Mouse (Mus musculus) cerebellum, adult (tissue): ENCODE measurements around the gene Tec.

Experiments
- ATAC-seq: cut with Nextera tagmentation; 2 replicates; pipeline ENCODE4 v1.9.2; 2017; ENCODE audit warnings: mild to moderate bottlenecking, moderate library complexity, mixed read lengths; ENCODE audit not compliant: insufficient number of reproducible peaks, low FRiP score, low TSS enrichment

The Tec gene

GRCm38 (mm10) chr5:72793309-72793850 is 74.9 kb downstream of the Tec start:
- no peak for ATAC-seq

DNA sequence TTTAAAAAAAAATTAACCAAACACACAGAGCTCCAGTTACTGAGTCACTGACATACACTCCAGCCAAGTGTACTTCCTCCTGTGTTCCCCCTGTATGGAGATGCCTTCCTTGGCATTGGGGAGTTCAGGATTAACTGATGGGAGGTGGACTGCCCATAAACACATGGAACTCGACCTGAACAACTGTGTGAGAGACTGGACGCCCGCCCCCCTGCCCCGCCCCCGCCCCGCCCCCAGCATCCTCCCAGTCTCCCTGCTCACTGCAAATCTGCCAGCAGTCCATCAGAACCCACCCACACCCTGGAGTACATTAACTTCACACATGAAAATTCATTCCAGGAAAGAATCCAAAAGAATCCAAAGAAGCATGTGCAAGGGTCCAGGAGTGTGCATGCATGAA is 76.5 kb downstream of the Tec start:
- no peak for ATAC-seq

DNA sequence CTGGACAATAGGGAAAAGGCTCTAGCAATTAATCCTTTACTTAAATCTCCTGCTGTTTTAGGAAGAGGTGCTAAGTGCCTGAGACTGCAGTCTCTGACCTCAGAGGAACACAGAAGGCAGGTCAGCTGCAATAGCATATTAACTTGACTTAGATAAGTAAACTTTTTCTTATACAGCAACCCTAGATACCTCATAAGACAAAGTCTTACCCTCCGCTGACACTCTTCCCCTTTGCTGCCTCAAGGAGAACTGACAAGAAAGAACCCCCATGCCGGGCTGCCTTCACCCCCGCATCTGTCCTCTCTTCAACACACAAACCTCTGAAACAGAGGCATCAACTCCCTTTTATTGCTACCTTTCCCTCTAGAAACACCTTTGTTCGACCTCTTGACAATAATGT is 76.9 kb downstream of the Tec start:
- no peak for ATAC-seq

GRCm38 (mm10) chr5:72785451-72785850 is 82.8 kb downstream of the Tec start:
- ATAC-seq, result no peak

DNA sequence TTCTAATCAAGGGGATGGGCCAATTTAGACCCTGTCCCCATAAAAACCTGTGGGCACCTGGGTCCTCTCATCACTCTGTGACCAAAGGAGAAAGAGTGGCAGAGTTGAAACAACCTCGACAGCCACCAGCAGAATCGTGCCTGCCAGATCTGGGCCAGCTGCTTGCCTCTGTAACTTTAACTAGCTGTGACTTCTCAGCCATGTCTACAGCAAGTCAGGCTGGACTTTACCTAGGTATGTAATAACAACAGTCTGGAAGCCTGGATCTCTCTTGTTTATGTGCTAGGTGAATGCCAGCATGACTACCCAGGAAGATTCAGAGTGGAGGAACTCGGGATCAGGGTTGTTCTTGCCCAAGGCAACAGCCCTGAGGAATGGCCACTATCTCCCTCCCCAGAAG is 83.6 kb downstream of the Tec start:
- ATAC-seq, result no peak

DNA sequence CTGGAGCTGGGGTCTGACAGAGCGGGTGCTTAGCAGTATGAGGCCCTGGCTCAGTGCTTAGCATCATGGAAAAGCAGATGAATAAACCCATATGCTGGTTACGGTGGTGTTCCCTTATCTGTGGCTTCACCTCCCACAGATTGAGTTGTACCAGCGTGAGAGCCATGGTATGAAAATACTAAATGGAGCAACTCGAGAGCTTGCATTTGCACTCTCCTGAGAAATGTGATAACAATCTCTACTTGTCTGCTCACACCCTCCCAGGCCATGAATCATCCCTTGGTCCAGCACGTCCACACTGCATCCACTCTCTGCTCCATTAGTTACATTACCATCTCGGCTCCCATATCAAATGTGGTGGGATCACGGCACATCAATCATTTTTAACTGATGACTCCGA is 84.3 kb downstream of the Tec start:
- ATAC-seq, result no peak

DNA sequence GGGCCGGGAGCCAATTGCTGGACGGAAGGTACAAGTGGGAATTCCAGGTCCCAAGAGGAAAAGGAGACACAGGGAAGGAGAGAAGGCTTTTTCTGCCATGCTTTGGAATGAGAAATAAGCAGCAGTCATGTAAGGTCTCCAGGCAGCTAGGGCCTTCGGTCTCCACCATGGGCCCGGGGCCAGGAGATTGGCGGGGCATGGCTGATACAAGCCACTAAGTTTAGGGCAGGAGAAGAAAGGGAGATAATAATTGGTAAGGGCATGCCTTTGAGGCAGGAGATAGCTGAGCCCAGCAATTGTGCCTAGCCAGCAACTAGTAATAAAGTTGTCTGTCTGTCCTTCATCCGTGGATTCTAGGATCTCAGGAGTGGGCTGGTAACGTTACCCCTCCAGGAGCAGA is 85.2 kb downstream of the Tec start:
- no peak for ATAC-seq

DNA sequence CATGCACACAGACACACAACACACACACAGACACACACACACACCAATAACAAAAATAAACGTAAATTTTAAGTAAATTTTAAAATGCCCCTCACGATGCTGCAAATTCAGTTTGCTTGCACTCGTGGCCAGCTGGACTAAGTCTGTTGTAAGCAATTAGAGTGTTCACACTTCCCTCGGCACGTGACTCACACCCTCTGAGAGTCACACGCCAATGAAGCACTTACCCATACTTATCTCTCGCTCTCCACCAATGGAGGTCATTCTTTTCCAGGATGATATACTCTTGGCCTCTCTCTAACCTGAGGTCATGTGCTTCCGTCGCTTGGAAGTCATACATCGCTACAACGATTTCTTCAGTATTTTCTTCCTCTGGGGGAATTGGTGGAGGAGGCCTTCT is 86.5 kb downstream of the Tec start:
- no peak for ATAC-seq

DNA sequence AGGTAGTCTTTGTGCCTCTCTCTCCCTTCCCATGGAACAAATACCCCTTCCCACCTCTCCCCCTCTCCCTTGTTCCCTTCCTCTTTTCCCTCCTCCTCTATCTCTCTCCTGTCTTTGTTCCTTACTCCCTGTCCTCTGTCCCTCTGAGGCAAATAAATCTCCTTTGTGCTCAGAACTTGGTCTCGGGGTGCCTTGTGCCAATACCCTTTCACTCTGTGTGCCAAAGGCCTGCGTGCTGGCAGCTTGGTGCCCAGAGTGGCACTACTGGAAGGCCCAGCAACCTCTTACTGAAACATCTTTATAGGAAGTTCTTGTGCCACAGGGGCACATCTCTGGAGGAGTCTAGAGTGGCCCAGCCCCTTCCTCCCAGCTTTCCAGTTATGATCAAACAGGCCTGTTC is 91.7 kb downstream of the Tec start:
- no peak for ATAC-seq

DNA sequence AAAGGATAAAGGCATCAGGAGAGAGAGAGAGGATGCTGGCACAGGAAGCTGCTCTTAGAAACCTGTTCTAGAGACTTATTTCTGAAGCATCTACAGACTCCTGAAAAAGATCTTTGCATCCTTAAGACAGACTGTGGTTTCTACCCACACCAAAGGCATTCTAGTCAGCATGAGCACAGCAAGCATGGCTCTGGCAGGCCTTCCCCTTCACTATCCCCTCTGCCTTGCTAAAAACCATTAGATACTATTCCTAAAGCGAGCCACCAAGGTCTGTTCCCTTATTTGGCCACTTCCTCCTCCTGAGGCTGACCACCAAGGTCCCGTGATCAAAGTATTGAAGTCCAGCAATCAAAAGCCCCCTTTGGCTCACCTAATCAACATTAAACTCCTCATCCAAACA is 92.2 kb downstream of the Tec start:
- no peak for ATAC-seq

DNA sequence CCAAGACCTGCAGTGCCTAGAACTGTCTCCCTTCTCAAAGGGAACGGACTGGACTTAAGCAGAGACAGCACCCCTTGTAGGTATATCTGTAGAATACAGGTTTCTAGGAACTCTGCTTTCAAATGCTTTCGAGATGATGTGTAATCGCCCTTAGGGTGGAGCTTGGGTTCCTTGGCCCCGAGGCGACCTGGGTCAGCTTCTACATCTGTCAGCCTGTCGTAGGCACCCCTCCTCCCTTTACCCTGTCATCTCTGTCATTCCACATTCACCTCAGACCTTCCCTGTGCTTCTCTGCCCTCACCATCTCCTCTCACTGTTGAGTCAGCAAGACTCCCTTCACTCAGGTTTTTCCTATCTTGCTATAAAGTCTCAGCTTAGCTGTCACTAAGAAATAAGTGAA is 98.4 kb downstream of the Tec start:
- ATAC-seq, result no peak

GRCm38 (mm10) chr5:72763546-72763945 is 104.7 kb downstream of the Tec start:
- ATAC-seq, result no peak

GRCm38 (mm10) chr5:72763025-72763424 is 105.3 kb downstream of the Tec start:
- no peak for ATAC-seq

GRCm38 (mm10) chr5:72761758-72762157 is 106.5 kb downstream of the Tec start:
- no peak for ATAC-seq

DNA sequence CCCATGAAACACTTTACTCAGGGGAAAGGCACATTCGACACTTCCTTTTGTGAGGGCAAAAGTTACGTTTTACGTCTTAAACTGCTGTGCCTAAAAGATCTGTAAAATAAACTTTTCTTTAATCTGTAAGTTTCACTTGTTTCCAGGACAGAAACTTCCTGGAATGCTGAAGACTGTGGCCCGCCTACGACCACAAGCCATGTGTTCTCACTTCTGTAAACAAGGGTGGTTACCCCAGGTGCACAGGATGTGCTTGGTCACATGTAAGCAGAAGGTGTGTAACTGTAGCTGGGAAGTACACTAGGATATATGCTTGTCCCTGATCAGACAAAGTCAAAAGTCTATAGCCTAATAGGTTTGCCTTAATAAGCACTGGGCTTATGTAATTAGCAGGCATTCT is 107.0 kb downstream of the Tec start:
- no peak for ATAC-seq

DNA sequence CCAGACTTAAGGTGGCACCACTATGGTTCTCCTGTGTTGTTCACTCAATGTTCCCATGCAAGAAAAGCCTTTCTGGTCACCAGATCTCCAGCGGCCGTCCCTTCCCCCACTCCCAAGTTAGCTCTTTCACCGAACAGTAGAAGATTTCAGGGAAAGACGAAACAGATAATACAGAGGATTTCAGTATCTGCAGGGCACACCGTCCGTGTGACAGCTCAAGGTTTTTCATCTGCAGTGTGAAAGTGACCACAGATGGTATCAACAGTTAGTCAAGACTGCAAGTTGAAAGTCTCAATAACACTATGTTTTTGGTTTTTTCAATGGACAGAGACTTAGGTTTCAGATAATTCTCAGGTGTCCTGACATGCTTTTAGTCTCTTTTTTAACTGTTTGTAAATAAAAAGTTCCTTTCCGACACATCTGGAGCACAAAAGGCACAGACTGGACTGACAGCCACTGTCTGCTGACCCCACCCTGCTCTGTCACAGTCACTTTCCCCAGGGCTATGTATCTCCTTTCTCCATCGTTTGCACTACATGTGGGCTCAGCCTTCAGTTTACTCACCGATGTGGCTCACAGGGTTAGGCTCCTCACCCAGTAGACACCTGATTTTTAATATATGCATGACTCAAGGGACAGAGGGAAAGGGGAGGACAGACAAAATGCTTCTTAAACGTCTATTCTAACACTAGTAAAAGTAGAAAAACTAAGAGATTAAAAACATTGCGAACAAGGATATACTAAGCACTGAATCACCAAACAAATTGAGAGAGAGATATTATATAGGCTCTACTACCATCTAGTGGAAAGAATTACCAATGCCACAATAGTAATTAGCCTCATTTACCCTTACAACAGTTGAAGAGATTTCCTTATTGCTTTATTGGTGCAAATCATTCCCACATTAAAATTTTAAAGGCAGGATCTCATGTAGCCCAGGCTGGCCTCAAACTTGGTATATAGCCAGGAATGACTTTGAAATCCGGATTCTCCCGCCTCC is 109.1 kb downstream of the Tec start:
- no peak for ATAC-seq

DNA sequence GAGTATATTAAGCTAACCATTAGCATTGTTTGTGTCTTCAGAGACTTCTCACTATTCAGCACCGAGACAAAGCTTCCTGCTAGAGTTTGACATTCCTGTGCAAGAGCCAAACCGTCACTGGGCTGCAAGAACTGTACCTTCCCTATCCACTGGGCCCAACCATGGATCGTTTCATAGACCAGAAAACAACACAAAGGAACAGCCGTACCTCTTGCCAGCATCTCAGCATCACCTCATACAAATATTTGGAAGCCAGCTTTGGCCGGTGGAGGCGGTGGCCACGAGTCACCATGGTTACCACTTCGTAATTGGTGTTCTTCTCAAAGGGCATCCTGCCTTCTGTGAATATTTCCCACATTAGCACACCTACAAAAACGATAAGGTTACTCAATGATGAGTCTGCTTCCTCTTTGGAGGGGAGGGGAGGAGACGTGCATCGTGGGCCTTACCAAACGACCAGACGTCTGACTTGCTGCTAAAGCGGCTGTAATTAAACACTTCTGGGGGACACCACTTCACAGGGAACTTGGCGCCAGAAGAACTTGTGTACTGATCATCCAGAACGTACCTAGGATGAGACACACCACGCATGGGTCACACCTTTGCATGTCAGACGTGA is 111.0 kb downstream of the Tec start:
- ATAC-seq, result no peak

DNA sequence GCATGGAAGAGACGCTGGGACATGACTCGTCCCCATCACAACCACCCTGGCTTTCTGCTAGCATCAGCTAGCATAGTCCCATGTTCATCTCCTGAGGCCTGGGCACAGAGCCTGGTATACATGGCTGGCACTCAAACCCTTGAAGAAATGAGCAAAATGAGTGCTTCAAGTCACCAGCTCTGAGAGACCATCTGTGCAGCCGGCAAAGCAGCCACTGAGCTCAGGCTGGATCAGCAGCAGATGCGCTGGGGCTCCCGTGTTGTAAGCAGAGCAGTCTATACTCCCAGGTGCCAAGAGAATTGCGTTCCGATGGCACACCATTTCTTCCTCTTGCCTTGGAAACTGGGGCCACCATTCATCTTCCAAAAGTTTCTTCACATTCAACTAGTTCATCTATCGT is 112.3 kb downstream of the Tec start:
- ATAC-seq, result no peak

GRCm38 (mm10) chr5:72755035-72755434 is 113.2 kb downstream of the Tec start:
- no peak for ATAC-seq

- ATAC-seq, result no peak
Measured at GRCm38 (mm10) chr5:72752585-72752984, 115.7 kb downstream of the Tec start, which contains the start of gene Txk. Gene Txk, minus strand, starts transcription at chr5:72752777.

GRCm38 (mm10) chr5:72751056-72751758 is 117.1 kb downstream of the Tec start:
- no peak for ATAC-seq
